Mouse (Mus musculus) skeletal muscle tissue, adult 2 months (tissue): ENCODE measurements around the gene Rpp14.

Experiments
- DNase-seq: peaks from one replicate; pipeline ENCODE4 v3.0.0-alpha.2; 2012; ENCODE audit warnings: low read depth, low spot score

The Rpp14 gene

GRCm38 (mm10) chr14:8080165-8080679 is at the start of gene Rpp14:
Gene Rpp14 (plus strand): TSS chr14:8080367.
- DNase-seq, result peak; percentile 96

GRCm38 (mm10) chr14:8030535-8030934 is 49.6 kb upstream of the Rpp14 start:
- no peak for DNase-seq

- no peak for DNase-seq
These were observed 47.9 kb upstream of the Rpp14 start for GRCm38 (mm10) chr14:8032087-8032944.

GRCm38 (mm10) chr14:8034561-8034960 is 45.6 kb upstream of the Rpp14 start:
- DNase-seq, result no peak

- no peak for DNase-seq
These were observed 44.2 kb upstream of the Rpp14 start for GRCm38 (mm10) chr14:8035951-8036350.

- no peak for DNase-seq
These were observed 43.8 kb upstream of the Rpp14 start for GRCm38 (mm10) chr14:8036406-8036805.

- DNase-seq, result no peak
These were observed 42.0 kb upstream of the Rpp14 start for GRCm38 (mm10) chr14:8038150-8038549.

GRCm38 (mm10) chr14:8038791-8039448 is 41.2 kb upstream of the Rpp14 start:
- DNase-seq, result peak; percentile 93

GRCm38 (mm10) chr14:8040179-8040578 is 40.0 kb upstream of the Rpp14 start:
- no peak for DNase-seq

GRCm38 (mm10) chr14:8040911-8041678 is 39.1 kb upstream of the Rpp14 start:
- no peak for DNase-seq

GRCm38 (mm10) chr14:8042120-8042519 is 38.0 kb upstream of the Rpp14 start:
- DNase-seq, result no peak

GRCm38 (mm10) chr14:8042577-8042976 is 37.6 kb upstream of the Rpp14 start:
- no peak for DNase-seq

- DNase-seq, result peak; percentile 38
These were observed 35.8 kb upstream of the Rpp14 start for GRCm38 (mm10) chr14:8044330-8044729.

GRCm38 (mm10) chr14:8044786-8045185 is 35.4 kb upstream of the Rpp14 start:
- DNase-seq, result no peak

- DNase-seq, result no peak
These were observed 34.9 kb upstream of the Rpp14 start for GRCm38 (mm10) chr14:8045187-8045846.

GRCm38 (mm10) chr14:8046839-8047238 is 33.3 kb upstream of the Rpp14 start:
- no peak for DNase-seq

- no peak for DNase-seq
These were observed 30.8 kb upstream of the Rpp14 start for GRCm38 (mm10) chr14:8049334-8049733.

- DNase-seq, result no peak
These were observed 28.3 kb upstream of the Rpp14 start for GRCm38 (mm10) chr14:8051869-8052268.

- DNase-seq, result no peak
These were observed 27.5 kb upstream of the Rpp14 start for GRCm38 (mm10) chr14:8052661-8053060.

- no peak for DNase-seq
These were observed 25.7 kb upstream of the Rpp14 start for GRCm38 (mm10) chr14:8054310-8055102.

GRCm38 (mm10) chr14:8056076-8056475 is 24.1 kb upstream of the Rpp14 start:
- no peak for DNase-seq
